Mouse (Mus musculus) embryonic stem cell, embryonic (primary cell): Measurements from ENCODE around the gene Ppp1r12c.

Experiments
- CTCF ChIA-PET, 4 experiments: fragments of 300-600 bp in 2 of 4; fragments of 350-600 bp in 2 of 4; sonication (Branson Sonifier 250); formaldehyde crosslinking; loops; one replicate each; lab custom pipeline; 2022; ENCODE audit warnings: inconsistent platforms in 2 of 4; lab: Charles Lee
- POLR2A ChIA-PET, 4 experiments: fragments of 300-600 bp in 2 of 4; fragments of 350-600 bp in 2 of 4; sonication (Branson Sonifier 250); formaldehyde crosslinking; loops; one replicate each; lab custom pipeline; 2022; ENCODE audit warnings: antibody characterized with exemption in 4 of 4, inconsistent platforms in 1 of 4; lab: Charles Lee

The Ppp1r12c gene

GRCm38 (mm10) chr7:4491308-4491707 lies 10.2 kb downstream of the Ppp1r12c start:
- ChIA-PET POLR2A (interaction anchor here in 3 of 4 experiments (0.5 to 4.7 kb wide), 13 partner anchors 8 to 847 kb away, joined by 3 to 23 read pairs (median 4); partner anchors contain the start of genes Ppp1r12c (in 2 of the 3), Cnot3 (in 1 of the 3), Mboat7 (in 1 of the 3) and Tnni3 (in 1 of the 3)), CTCF (interaction anchor here in 3 of 4 experiments (0.6 to 2.2 kb wide), 5 partner anchors 17 to 133 kb away, joined by 3 to 12 read pairs (median 4); no protein-coding TSS in a partner anchor)

- CTCF ChIA-PET, result interaction anchor here in 3 of 4 experiments (0.9 to 1.3 kb wide), 6 partner anchors 19 to 351 kb away, joined by 3 to 20 read pairs (median 4); partner anchors contain the start of genes Ppp1r12c (in 1 of the 3) and Tnni3 (in 1 of the 3)
- POLR2A ChIA-PET, result interaction anchor here in 3 of 4 experiments (0.5 to 1.4 kb wide), 12 partner anchors 18 to 1047 kb away, joined by 3 to 7 read pairs (median 3); partner anchors contain the start of genes Ppp1r12c (in 1 of the 3) and Tnni3 (in 1 of the 3)
Observed at GRCm38 (mm10) chr7:4482281-4482680, 19.2 kb downstream of the Ppp1r12c start.

DNA sequence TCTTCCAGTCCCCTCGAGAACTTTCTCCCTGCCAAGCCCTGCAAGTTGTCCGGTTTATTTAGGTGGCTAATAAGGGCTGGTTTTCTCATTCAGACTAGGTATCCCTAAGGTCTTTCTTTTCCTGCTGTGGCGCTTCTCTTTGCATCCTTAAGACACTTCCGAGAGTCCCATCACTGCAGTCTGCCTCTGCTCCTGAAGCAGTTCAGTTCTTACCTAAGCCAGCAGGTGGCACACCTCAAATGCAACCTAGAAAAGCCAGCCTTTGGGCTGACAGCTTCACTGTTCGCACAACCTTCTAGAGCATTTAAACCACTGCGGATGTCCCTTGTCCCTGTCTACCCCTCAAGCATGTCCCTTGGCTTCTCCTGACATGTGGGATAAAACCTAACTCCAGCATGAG lies 21.8 kb downstream of the Ppp1r12c start:
- ChIA-PET CTCF (interaction anchor here (1.0 to 3.6 kb wide), 12 partner anchors 10 to 321 kb away, joined by 3 to 35 read pairs (median 6); partner anchors contain the start of genes Tnni3 (in 4 of the 4) and Ppp1r12c (in 1 of the 4)), POLR2A (interaction anchor here in 3 of 4 experiments (0.5 to 5.1 kb wide), 16 partner anchors 8 to 834 kb away, joined by 3 to 33 read pairs (median 4); partner anchors contain the start of genes Ppp1r12c (in 2 of the 3), Rpl28 (in 2 of the 3), Cnot3 (in 1 of the 3) and Mboat7 (in 1 of the 3))

DNA sequence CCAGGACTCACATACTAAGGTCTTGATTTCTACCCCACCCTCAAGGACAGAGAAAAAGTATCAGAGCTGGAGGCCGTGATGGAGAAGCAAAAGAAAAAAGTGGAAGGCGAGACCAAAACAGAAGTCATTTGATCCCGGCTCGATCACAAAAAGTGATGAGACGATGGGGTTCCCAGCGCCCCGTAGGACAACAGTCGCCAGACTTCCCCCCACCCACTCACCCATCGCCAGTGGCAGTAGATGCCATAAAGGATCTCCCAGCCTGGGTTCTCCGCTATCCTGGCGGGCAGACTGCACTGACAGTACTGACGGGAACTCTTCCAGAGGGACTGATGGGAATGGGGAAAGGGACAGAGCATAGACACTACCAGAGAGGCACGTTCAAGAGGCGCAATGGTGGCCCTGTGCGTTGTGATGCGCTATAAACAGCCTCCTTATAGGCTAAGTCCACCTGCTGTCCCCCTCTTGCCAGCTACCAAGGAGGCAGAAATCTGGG lies 22.6 kb downstream of the Ppp1r12c start:
- ChIA-PET CTCF (interaction anchor here (0.6 to 3.6 kb wide), 31 partner anchors 15 to 1272 kb away, joined by 3 to 35 read pairs (median 4); partner anchors contain the start of genes Tnni3 (in 3 of the 4), Ppp1r12c (in 2 of the 4), Isoc2b (in 1 of the 4) and Ndufa3 (in 1 of the 4)), POLR2A (interaction anchor here in 3 of 4 experiments (0.6 to 5.1 kb wide), 85 partner anchors 8 to 1262 kb away, joined by 3 to 33 read pairs (median 5); partner anchors contain the start of genes Leng8 (in 3 of the 3), Mboat7 (in 3 of the 3), Ppp1r12c (in 3 of the 3) and Rpl28 (in 3 of the 3))

DNA sequence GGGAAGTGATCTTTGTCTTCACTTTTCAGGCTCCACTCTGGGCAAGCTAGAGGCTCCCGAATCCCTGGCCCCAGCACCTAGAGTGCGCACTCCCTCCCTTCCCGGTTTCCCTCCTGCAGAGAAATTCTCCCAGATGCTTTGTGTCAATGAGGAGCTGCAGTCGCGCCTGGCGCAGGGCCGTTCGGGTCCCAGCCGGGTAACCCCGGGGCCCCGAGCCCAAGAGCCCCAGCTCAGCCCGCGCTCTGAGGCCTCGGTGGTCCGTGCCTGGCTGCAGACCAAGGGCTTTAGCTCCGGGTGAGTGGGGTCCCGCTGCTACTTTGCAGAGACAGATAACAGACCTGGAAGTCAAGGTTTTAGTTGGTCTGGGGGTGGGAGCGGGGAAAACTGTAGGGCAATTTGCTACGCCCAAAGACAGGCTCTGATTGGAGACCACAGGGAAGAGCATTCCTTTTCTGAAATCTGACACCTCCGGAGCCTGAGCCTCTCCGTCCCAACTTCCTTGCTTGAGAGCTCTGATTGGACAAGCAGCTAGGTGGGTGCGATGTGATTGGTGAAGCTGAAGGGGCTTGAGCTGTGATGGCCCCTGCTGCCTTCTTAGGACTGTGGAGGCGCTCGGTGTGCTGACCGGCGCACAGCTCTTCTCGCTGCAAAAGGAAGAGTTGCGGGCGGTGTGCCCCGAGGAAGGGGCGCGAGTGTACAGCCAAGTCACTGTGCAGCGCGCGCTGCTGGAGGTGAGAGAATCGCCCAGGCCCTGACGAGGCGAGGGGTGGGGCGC lies 23.3 kb downstream of the Ppp1r12c start:
- CTCF ChIA-PET, result interaction anchor here (0.5 to 3.6 kb wide), 44 partner anchors 15 to 1307 kb away, joined by 3 to 35 read pairs (median 4); partner anchors contain the start of genes Tnni3 (in 4 of the 4), Ppp1r12c (in 2 of the 4), Brsk1 (in 1 of the 4) and Cdc42ep5 (in 1 of the 4)

DNA sequence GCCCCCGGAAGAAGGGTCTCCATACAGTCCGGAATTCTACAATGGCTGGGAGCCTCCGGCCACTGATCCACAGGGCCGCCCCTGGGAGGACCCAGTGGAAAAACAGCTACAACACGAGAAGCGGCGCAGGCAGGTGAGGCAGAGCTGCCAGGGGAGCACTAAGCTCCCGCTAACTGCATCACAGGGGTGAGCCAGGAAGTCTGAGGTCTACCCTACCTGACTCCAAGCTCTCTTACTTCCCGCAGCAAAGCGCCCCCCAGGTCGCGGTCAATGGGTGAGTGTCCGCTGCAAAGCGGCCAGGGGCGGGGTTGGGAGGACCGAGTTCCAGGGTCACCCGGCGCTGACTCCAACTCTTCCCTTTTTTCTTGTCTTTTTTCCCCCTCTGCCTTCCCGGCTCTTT lies 27.5 kb downstream of the Ppp1r12c start:
- POLR2A ChIA-PET, result interaction anchor here in 3 of 4 experiments (0.6 to 2.4 kb wide), 7 partner anchors 32 to 356 kb away, joined by 3 to 5 read pairs (median 4); partner anchors contain the start of gene Tnni3 (in 1 of the 3)
- CTCF ChIA-PET, result interaction anchor here (0.6 to 1.6 kb wide), 7 partner anchors 35 to 825 kb away, joined by 3 to 4 read pairs (median 3); no protein-coding TSS in a partner anchor

More for the DNA sequence above, 23.3 kb downstream of the Ppp1r12c start:
- POLR2A ChIA-PET, result interaction anchor here (0.6 to 5.1 kb wide), 98 partner anchors 8 to 1261 kb away, joined by 3 to 33 read pairs (median 4); partner anchors contain the start of genes Leng8 (in 4 of the 4), Cnot3 (in 3 of the 4), Mboat7 (in 3 of the 4) and Ppp1r12c (in 3 of the 4)

GRCm38 (mm10) chr7:4471179-4471555 lies 30.3 kb downstream of the Ppp1r12c start:
- CTCF ChIA-PET, result interaction anchor here (0.6 to 1.9 kb wide), 47 partner anchors 14 to 1022 kb away, joined by 3 to 21 read pairs (median 4); partner anchors contain the start of genes Tnni3 (in 4 of the 4), Leng9 (in 2 of the 4), Ndufa3 (in 2 of the 4) and Tnnt1 (in 2 of the 4)
- POLR2A ChIA-PET, result interaction anchor here in 3 of 4 experiments (0.6 to 2.3 kb wide), 39 partner anchors 8 to 1099 kb away, joined by 3 to 14 read pairs (median 4); partner anchors contain the start of genes Leng8 (in 2 of the 3), Mboat7 (in 2 of the 3), Tsen34 (in 2 of the 3) and Cox6b2 (in 1 of the 3)

- CTCF ChIA-PET, result interaction anchor here (0.6 to 1.9 kb wide), 42 partner anchors 15 to 1022 kb away, joined by 3 to 21 read pairs (median 4); partner anchors contain the start of genes Tnni3 (in 4 of the 4), Leng9 (in 2 of the 4), Dnaaf3 (in 1 of the 4) and Ndufa3 (in 1 of the 4)
- POLR2A ChIA-PET, result interaction anchor here in 3 of 4 experiments (0.6 to 2.3 kb wide), 39 partner anchors 7 to 816 kb away, joined by 3 to 14 read pairs (median 4); partner anchors contain the start of genes Leng8 (in 2 of the 3), Mboat7 (in 2 of the 3), Tsen34 (in 2 of the 3) and Cox6b2 (in 1 of the 3)
Observed at GRCm38 (mm10) chr7:4470275-4471178, 31.0 kb downstream of the Ppp1r12c start.

- ChIA-PET POLR2A (no interaction called here), CTCF (interaction anchor here in 1 of 4 experiments (0.7 kb wide), 1 partner anchor 49 kb away, joined by 3 read pairs; no protein-coding TSS in a partner anchor)
Observed at GRCm38 (mm10) chr7:4467801-4468200, 33.7 kb downstream of the Ppp1r12c start.

- ChIA-PET POLR2A (interaction anchor here in 3 of 4 experiments (0.9 to 2.5 kb wide), 10 partner anchors 11 to 352 kb away, joined by 3 to 10 read pairs (median 3); partner anchors contain the start of genes Ppp1r12c (in 1 of the 3) and Tnni3 (in 1 of the 3)), CTCF (interaction anchor here in 2 of 4 experiments (0.6 to 1.5 kb wide), 6 partner anchors 10 to 357 kb away, joined by 3 to 5 read pairs (median 4); no protein-coding TSS in a partner anchor)
Observed at GRCm38 (mm10) chr7:4464194-4464824, 37.2 kb downstream of the Ppp1r12c start.

GRCm38 (mm10) chr7:4460576-4461434 lies 40.7 kb downstream of the Ppp1r12c start, which contains the start of gene Eps8l1:
TSS of gene Eps8l1 (plus strand) at chr7:4460674.
- POLR2A ChIA-PET, result interaction anchor here in 2 of 4 experiments (0.8 to 0.9 kb wide), 2 partner anchors 8 to 56 kb away, joined by 3 read pairs; no protein-coding TSS in a partner anchor

DNA sequence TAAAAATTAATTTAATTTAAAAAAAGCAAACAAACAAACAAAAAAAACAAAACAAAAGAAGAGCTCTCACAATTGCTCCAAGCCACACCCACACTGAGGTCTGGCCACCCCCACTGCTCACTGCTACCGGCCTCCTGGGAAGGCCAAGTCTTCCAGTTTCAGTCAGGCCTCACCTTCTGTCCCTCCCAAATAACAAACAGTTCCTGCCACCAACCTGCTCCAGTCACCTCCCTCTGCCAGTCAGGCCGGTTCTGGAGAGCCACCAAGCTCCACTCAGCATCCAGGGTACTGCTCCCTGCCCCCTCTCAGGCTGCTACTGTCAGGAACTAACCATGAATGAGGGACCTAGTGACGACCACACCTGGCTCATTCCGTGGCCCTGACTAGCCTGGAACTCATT lies 48.8 kb downstream of the Ppp1r12c start:
- ChIA-PET CTCF (interaction anchor here in 3 of 4 experiments (0.6 to 1.1 kb wide), 5 partner anchors 9 to 1589 kb away, joined by 3 to 4 read pairs (median 3); partner anchors contain the start of gene Tnni3 (in 1 of the 3)), POLR2A (interaction anchor here in 3 of 4 experiments (0.5 to 2.0 kb wide), 11 partner anchors 11 to 1161 kb away, joined by 3 to 10 read pairs (median 4); partner anchors contain the start of genes Cnot3 (in 1 of the 3), Leng8 (in 1 of the 3), Ppp1r12c (in 1 of the 3) and Rpl28 (in 1 of the 3))

More at GRCm38 (mm10) chr7:4460576-4461434, 40.7 kb downstream of the Ppp1r12c start, which contains the start of gene Eps8l1:
- CTCF ChIA-PET, result interaction anchor here in 1 of 4 experiments (0.6 kb wide), 1 partner anchor 300 kb away, joined by 4 read pairs; no protein-coding TSS in a partner anchor

DNA sequence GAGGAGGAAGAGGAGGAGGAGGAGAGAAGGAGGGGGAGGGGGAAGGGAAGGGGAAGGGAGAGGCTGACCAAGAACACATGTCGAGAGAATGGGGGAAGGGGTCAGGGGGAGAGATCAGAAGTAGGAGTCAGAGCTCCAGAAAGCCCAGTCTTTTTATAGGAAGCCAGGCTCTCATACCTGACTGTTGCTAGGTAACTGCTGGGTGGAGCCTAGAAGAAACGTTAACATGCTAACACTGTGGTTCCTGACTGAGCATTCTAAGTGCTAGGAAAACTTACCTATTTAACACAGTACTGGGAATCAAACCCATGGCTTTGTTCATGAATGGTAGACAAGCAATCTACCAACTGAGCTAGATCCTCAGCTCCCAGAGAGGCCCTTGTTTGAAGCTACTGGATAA lies 52.3 kb downstream of the Ppp1r12c start:
- CTCF ChIA-PET, result interaction anchor here in 3 of 4 experiments (0.6 to 1.9 kb wide), 3 partner anchors 22 to 486 kb away, joined by 5 to 10 read pairs (median 5); no protein-coding TSS in a partner anchor
- POLR2A ChIA-PET, result interaction anchor here in 3 of 4 experiments (0.6 to 1.0 kb wide), 6 partner anchors 21 to 974 kb away, joined by 3 to 6 read pairs (median 3); no protein-coding TSS in a partner anchor
